Mouse (Mus musculus): ENCODE measurements around the gene Efna3. TPM values are rescaled to one million over a fixed set of nuclear protein-coding genes. Genes with fewer than 3 reads are reported as not detected.

Gene Efna3
- total RNA-seq, 2 experiments from 2014 or later: not detected

GRCm38 (mm10) chr3:89317246-89317645, 5.5 kb downstream of the Efna3 start:
- no peak for ATAC-seq (ENCODE audit: poor library complexity, severe bottlenecking)

GRCm38 (mm10) chr3:89316833-89317232, 5.9 kb downstream of the Efna3 start:
- peak; percentile 84 for ATAC-seq (ENCODE audit: poor library complexity, severe bottlenecking)

- ATAC-seq (ENCODE audit: poor library complexity, severe bottlenecking): no peak
These were observed 6.6 kb downstream of the Efna3 start for GRCm38 (mm10) chr3:89315930-89316831.

GRCm38 (mm10) chr3:89315195-89315929, 7.4 kb downstream of the Efna3 start:
- peak; percentile 45; the same call in 1 of the 2 replicates for ATAC-seq (ENCODE audit: poor library complexity, severe bottlenecking)

- no peak for ATAC-seq (ENCODE audit: poor library complexity, severe bottlenecking)
These were observed 8.0 kb downstream of the Efna3 start for GRCm38 (mm10) chr3:89314791-89315190.

GRCm38 (mm10) chr3:89314340-89314739, 8.4 kb downstream of the Efna3 start:
- ATAC-seq (ENCODE audit: poor library complexity, severe bottlenecking): no peak

- peak; percentile 80 for ATAC-seq (ENCODE audit: poor library complexity, severe bottlenecking)
These were observed 14.7 kb downstream of the Efna3 start for GRCm38 (mm10) chr3:89308089-89308488.

- no peak for ATAC-seq (ENCODE audit: poor library complexity, severe bottlenecking)
These were observed 17.0 kb downstream of the Efna3 start for GRCm38 (mm10) chr3:89305551-89306325.

GRCm38 (mm10) chr3:89305105-89305504, 17.7 kb downstream of the Efna3 start:
- no peak for ATAC-seq (ENCODE audit: poor library complexity, severe bottlenecking)

- no peak for ATAC-seq (ENCODE audit: poor library complexity, severe bottlenecking)
These were observed 18.3 kb downstream of the Efna3 start for GRCm38 (mm10) chr3:89304440-89304839.

- ATAC-seq (ENCODE audit: poor library complexity, severe bottlenecking): no peak
These were observed 22.3 kb downstream of the Efna3 start for GRCm38 (mm10) chr3:89300514-89300913.

- ATAC-seq (ENCODE audit: poor library complexity, severe bottlenecking): no peak
These were observed 22.7 kb downstream of the Efna3 start for GRCm38 (mm10) chr3:89300071-89300470.

- peak; percentile 35 for ATAC-seq (ENCODE audit: poor library complexity, severe bottlenecking)
These were observed 23.3 kb downstream of the Efna3 start for GRCm38 (mm10) chr3:89299499-89299898.

GRCm38 (mm10) chr3:89298908-89299307, 23.9 kb downstream of the Efna3 start:
- ATAC-seq (ENCODE audit: poor library complexity, severe bottlenecking): no peak

GRCm38 (mm10) chr3:89296761-89297396, 25.9 kb downstream of the Efna3 start:
- ATAC-seq (ENCODE audit: poor library complexity, severe bottlenecking): no peak

GRCm38 (mm10) chr3:89295685-89296230, 27.0 kb downstream of the Efna3 start:
- ATAC-seq (ENCODE audit: poor library complexity, severe bottlenecking): no peak

GRCm38 (mm10) chr3:89294195-89294594, 28.6 kb downstream of the Efna3 start:
- no peak for ATAC-seq (ENCODE audit: poor library complexity, severe bottlenecking)

GRCm38 (mm10) chr3:89293247-89293918, 29.4 kb downstream of the Efna3 start:
- no peak for ATAC-seq (ENCODE audit: poor library complexity, severe bottlenecking)

- ATAC-seq (ENCODE audit: poor library complexity, severe bottlenecking): no peak
These were observed 30.5 kb downstream of the Efna3 start for GRCm38 (mm10) chr3:89292303-89292702.

- no peak for ATAC-seq (ENCODE audit: poor library complexity, severe bottlenecking)
These were observed 30.9 kb downstream of the Efna3 start for GRCm38 (mm10) chr3:89291874-89292273.

All from megakaryocyte, adult 5-6 weeks (primary cell).